Mouse (Mus musculus) stomach, postnatal 0 days (tissue): Measurements from ENCODE around the gene Lgals7.

Experiments
- CTCF ChIP-seq: IDR thresholded peaks from 2 replicates; pipeline ENCODE4 v1.5.1; 2016; ENCODE audit warnings: antibody characterized with exemption, low read depth, mild to moderate bottlenecking, moderate library complexity
- EP300 ChIP-seq: optimal IDR thresholded peaks from 2 replicates; pipeline ENCODE3; 2016; ENCODE audit warnings: antibody characterized with exemption

- TF ChIP-seq CTCF (peak; percentile 56), EP300 (no peak)
These were observed 36.3 kb downstream of the Lgals7 start for GRCm38 (mm10) chr7:28899972-28900371.
